Mouse (Mus musculus): ENCODE results near the gene Ubap1l. TPM values are rescaled to one million over a fixed set of nuclear protein-coding genes. Genes with fewer than 3 reads are reported as not detected.

Gene Ubap1l
- polyA plus RNA-seq (2012; rRNA removed) = 0.77 and 1.3 TPM in 2 replicates

DNA sequence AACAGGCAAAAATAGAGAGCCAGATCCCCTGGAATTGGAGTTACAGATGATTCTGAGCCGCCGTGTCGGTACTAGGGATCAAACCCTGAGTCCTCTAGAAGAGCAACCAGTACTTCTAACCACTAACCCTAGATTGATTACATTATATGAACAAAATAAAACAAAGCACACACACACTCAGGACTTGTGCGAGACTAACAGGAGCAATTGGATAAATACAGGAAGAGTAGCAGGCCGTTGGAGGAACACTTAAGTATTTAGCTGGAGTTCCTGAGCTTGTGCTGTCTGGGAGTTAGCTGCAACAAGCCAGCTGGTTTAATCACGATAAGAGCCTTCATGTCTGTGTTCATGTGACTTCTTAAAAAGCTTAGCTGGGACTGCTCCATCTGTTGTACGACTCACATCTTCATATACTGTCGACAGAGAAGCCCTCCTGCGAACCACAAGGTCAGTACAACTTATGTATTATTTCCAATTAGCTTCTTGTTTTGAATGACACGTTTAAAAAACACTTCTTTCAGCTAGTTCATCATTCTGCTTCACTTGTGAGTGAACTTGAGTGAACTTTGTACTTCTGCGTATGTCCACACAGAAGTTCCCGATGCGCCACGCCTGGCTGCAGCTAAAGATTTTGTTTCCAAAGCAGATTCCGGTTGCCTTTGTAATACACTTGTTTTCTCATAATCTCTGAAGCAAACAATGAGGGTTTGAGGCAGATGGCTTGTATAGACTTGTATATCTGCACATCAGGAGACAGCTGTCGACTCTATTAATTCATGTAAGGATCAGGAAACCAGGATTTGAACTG, at the start of gene Ubap1l:
Gene Ubap1l, plus strand, starts transcription at position 401 of the 808 bp plus-strand sequence.
- H3K27ac ChIP-seq (ENCODE audit: control insufficient read depth, insufficient read depth, low read depth, low read length) = no peak within 1 kb of the TSS
- TF ChIP-seq CTCF (IDR thresholded peaks at IDR 0.05; ENCODE audit: control insufficient read depth, insufficient read depth, insufficient replicate concordance, low read depth, low read length) = no peak
- TF ChIP-seq POLR2A (IDR thresholded peaks at IDR 0.05; ENCODE audit: control insufficient read depth, low read depth, low read length) = no peak
- no peak within 1 kb of the TSS for H3K4me3 ChIP-seq (ENCODE audit: control insufficient read depth, low read depth, low read length)
- H3K27me3 ChIP-seq (ENCODE audit: control insufficient read depth, insufficient read depth, low read length) = no peaks in the 10 kb centered on the region
- peaks cover 3% of the 10 kb centered on the region for H3K36me3 ChIP-seq (ENCODE audit: control insufficient read depth, insufficient read depth, low read length)
- no peaks in the 10 kb centered on the region for H3K4me1 ChIP-seq (ENCODE audit: control insufficient read depth, insufficient read depth, low read length)

DNA sequence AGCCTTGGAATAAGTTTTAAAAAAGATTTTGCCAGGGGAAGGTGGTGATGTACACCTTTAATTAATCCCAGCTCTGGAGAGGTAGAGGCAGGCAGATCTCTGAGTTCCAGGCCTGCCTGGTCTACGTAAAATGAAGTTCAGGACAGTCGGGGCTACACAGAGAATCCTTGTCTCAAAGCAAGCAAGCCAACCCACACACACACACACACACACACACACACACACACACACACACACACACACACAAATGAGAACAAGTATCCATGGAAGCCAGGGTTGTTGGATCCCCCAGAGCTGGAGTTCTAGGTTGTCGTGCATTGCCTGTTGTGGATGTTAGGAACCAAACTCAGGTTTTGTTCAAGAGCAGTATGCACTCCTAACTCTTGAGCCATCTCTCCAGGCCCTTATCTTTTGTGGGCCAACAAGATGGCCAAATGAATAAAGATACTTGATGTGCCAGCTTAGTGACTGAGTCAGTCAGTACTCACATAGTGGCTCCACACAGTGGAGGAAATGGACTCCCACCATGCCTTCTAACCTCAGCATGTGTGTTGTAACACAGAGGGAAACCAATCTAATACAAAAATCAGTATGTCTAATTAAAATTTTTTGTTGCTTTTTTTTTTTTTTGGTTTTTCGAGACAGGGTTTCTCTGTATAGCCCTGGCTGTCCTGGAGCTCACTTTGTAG, 48.0 kb upstream of the Ubap1l start:
- H3K4me3 ChIP-seq (ENCODE audit: control insufficient read depth, low read depth, low read length) = no peak overlapping the region
- H3K27me3 ChIP-seq (ENCODE audit: control insufficient read depth, insufficient read depth, low read length) = no peaks in the 10 kb centered on the region
- peaks cover 4% of the 10 kb centered on the region for H3K36me3 ChIP-seq (ENCODE audit: control insufficient read depth, insufficient read depth, low read length)
- no peaks in the 10 kb centered on the region for H3K4me1 ChIP-seq (ENCODE audit: control insufficient read depth, insufficient read depth, low read length)
- H3K27ac ChIP-seq (ENCODE audit: control insufficient read depth, insufficient read depth, low read depth, low read length) = no peak overlapping the region
- TF ChIP-seq CTCF (IDR thresholded peaks at IDR 0.05; ENCODE audit: control insufficient read depth, insufficient read depth, insufficient replicate concordance, low read depth, low read length) (no peak), POLR2A (IDR thresholded peaks at IDR 0.05; ENCODE audit: control insufficient read depth, low read depth, low read length) (no peak)

DNA sequence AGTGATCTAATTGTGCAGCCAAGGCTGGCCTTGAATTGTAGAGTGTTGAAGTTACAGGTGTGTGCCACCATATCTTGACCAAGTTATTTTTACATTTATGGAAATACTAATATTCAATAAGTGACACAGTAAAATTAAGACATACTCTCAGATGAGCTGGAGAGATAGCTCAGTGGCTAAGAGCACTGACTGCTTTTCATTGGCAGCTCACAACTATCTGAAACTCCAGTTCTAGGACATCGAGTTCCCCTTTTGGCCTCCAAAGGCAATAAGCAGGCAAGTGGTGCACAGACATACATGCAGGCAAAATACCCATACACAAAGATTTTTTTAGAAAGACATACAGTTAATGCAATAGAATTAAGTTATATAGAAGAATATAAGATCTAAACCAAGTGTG, 47.0 kb upstream of the Ubap1l start:
- Histone ChIP-seq H3K4me3 (ENCODE audit: control insufficient read depth, low read depth, low read length) (no peak overlapping the region), H3K27ac (ENCODE audit: control insufficient read depth, insufficient read depth, low read depth, low read length) (no peak overlapping the region), H3K36me3 (ENCODE audit: control insufficient read depth, insufficient read depth, low read length) (peaks cover 3% of the 10 kb centered on the region), H3K4me1 (ENCODE audit: control insufficient read depth, insufficient read depth, low read length) (no peaks in the 10 kb centered on the region), H3K27me3 (ENCODE audit: control insufficient read depth, insufficient read depth, low read length) (no peaks in the 10 kb centered on the region)
- no peak for TF ChIP-seq POLR2A (IDR thresholded peaks at IDR 0.05; ENCODE audit: control insufficient read depth, low read depth, low read length)
- no peak for TF ChIP-seq CTCF (IDR thresholded peaks at IDR 0.05; ENCODE audit: control insufficient read depth, insufficient read depth, insufficient replicate concordance, low read depth, low read length)

DNA sequence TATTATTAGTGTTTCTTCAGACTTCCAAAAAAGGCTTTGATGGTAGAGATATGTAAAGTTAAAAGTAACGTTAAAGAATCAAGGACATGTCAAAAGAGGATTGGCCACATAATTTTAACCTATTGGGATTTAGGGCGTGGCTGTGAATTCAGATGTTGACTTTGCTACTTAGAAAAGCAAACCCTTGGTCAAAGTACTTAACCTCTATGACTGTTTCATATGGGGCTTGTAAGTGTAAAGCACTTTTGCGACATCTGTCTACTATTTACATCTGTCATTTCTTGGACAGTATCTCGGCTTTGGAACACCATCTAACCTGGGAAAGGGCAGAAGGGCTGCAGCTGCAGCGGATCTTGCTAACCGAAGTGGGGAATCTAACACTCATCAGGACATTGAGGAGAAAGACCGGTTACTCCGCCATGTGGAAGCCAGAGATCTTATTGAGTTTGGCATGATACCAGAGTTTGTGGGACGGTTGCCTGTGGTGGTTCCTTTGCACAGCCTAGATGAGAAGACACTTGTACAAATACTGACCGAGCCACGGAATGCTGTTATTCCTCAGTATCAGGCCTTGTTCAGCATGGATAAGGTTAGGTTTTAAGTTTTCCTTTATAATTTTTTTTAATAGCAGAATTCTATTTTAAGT, 38.5 kb upstream of the Ubap1l start:
- Histone ChIP-seq H3K27me3 (ENCODE audit: control insufficient read depth, insufficient read depth, low read length) (no peaks in the 10 kb centered on the region), H3K4me1 (ENCODE audit: control insufficient read depth, insufficient read depth, low read length) (no peaks in the 10 kb centered on the region), H3K27ac (ENCODE audit: control insufficient read depth, insufficient read depth, low read depth, low read length) (no peak overlapping the region), H3K36me3 (ENCODE audit: control insufficient read depth, insufficient read depth, low read length) (no peaks in the 10 kb centered on the region; the same call in 1 of the 2 replicates), H3K4me3 (ENCODE audit: control insufficient read depth, low read depth, low read length) (no peak overlapping the region)
- TF ChIP-seq CTCF (IDR thresholded peaks at IDR 0.05; ENCODE audit: control insufficient read depth, insufficient read depth, insufficient replicate concordance, low read depth, low read length) (no peak), POLR2A (IDR thresholded peaks at IDR 0.05; ENCODE audit: control insufficient read depth, low read depth, low read length) (no peak)

DNA sequence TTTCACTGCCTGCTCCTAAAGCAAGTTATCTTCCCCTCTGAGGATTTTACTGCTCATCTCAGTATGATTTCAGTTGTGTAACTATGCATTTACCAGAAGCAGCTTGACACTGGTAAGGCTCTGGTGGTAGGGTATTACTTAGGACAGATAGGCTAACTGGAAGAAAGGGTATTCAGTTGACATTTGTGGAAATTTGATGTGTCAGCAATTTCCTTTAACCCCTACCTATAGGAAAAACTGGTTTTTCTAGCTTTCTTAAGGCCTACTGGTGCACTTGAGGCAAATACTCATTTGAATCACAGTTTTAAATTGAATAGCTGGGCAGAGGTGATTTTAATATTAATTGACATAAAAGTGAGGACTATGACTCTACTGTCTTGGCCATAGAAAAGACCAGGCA, 34.9 kb upstream of the Ubap1l start:
- Histone ChIP-seq H3K36me3 (ENCODE audit: control insufficient read depth, insufficient read depth, low read length) (peaks cover 2% of the 10 kb centered on the region; the same call in 1 of the 2 replicates), H3K27ac (ENCODE audit: control insufficient read depth, insufficient read depth, low read depth, low read length) (no peak overlapping the region)
- TF ChIP-seq POLR2A (IDR thresholded peaks at IDR 0.05; ENCODE audit: control insufficient read depth, low read depth, low read length) (no peak), CTCF (IDR thresholded peaks at IDR 0.05; ENCODE audit: control insufficient read depth, insufficient read depth, insufficient replicate concordance, low read depth, low read length) (no peak)

DNA sequence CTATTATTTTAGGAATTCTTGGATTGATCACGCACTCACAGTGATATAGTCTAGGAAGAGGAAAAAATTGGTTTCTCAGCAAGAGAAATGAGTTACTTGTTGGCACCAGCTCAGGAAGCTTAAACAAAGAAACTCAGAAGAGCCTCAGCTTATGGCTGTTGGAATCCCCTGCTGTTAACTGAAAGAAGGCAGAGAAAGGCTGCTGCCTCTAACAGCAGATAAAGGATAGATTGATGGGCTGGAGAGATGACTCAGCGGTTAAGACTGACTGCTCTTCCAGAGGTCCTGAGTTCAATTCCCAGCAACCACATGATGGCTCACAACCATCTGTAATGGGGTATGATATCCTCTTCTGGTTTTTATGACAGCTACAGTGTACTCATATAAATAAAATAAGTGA, 33.5 kb upstream of the Ubap1l start:
- Histone ChIP-seq H3K27me3 (ENCODE audit: control insufficient read depth, insufficient read depth, low read length) (no peaks in the 10 kb centered on the region), H3K36me3 (ENCODE audit: control insufficient read depth, insufficient read depth, low read length) (peaks cover 2% of the 10 kb centered on the region; the same call in 1 of the 2 replicates), H3K27ac (ENCODE audit: control insufficient read depth, insufficient read depth, low read depth, low read length) (no peak overlapping the region), H3K4me3 (ENCODE audit: control insufficient read depth, low read depth, low read length) (no peak overlapping the region), H3K4me1 (ENCODE audit: control insufficient read depth, insufficient read depth, low read length) (no peaks in the 10 kb centered on the region)
- no peak for TF ChIP-seq POLR2A (IDR thresholded peaks at IDR 0.05; ENCODE audit: control insufficient read depth, low read depth, low read length)
- TF ChIP-seq CTCF (IDR thresholded peaks at IDR 0.05; ENCODE audit: control insufficient read depth, insufficient read depth, insufficient replicate concordance, low read depth, low read length) = no peak

More for the DNA sequence above, 34.9 kb upstream of the Ubap1l start:
- Histone ChIP-seq H3K27me3 (ENCODE audit: control insufficient read depth, insufficient read depth, low read length) (no peaks in the 10 kb centered on the region), H3K4me1 (ENCODE audit: control insufficient read depth, insufficient read depth, low read length) (no peaks in the 10 kb centered on the region), H3K4me3 (ENCODE audit: control insufficient read depth, low read depth, low read length) (no peak overlapping the region)

DNA sequence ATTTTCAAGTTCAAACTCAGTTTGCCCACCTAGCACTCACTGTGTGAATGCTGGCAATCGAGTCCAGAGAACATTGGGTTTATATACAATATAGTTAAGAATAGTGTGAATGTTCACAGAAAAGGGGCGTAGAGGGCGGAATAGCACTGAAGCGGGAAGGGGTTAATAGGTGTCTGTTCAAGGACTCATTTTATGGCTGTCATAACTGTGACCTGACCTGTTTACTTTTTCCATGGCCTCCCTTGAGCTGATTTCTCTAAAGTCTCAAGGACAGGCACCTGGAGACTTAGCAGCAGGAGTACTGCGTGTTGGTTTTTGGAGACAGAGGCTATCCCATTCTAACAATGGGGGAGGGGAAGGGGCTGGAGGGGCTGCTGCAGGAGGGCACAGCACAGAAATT, 26.9 kb upstream of the Ubap1l start:
- no peak overlapping the region for H3K4me3 ChIP-seq (ENCODE audit: control insufficient read depth, low read depth, low read length)
- TF ChIP-seq POLR2A (IDR thresholded peaks at IDR 0.05; ENCODE audit: control insufficient read depth, low read depth, low read length) = no peak
- TF ChIP-seq CTCF (IDR thresholded peaks at IDR 0.05; ENCODE audit: control insufficient read depth, insufficient read depth, insufficient replicate concordance, low read depth, low read length) = no peak

More for the DNA sequence above, 26.9 kb upstream of the Ubap1l start:
- no peak overlapping the region for H3K27ac ChIP-seq (ENCODE audit: control insufficient read depth, insufficient read depth, low read depth, low read length)
- no peaks in the 10 kb centered on the region for H3K36me3 ChIP-seq (ENCODE audit: control insufficient read depth, insufficient read depth, low read length)
- H3K27me3 ChIP-seq (ENCODE audit: control insufficient read depth, insufficient read depth, low read length) = no peaks in the 10 kb centered on the region
- no peaks in the 10 kb centered on the region for H3K4me1 ChIP-seq (ENCODE audit: control insufficient read depth, insufficient read depth, low read length)
